Mouse (Mus musculus) c-Kit-negative CD71-positive TER-119-positive erythroid progenitor cells, embryonic 14.5 days (primary cell): Measurements from ENCODE around the gene Frmd4a.
"Not testable (repeated sequence)": the region's sequence is repeated elsewhere in the genome, so short reads cannot be mapped to it uniquely, and the experiment has no call there.

ENCODE experiments used
- DNase-seq: peaks from one replicate; pipeline ENCODE4 v3.0.0-alpha.2; 2013; ENCODE audit warnings: low read depth, low spot score

The Frmd4a gene

DNA sequence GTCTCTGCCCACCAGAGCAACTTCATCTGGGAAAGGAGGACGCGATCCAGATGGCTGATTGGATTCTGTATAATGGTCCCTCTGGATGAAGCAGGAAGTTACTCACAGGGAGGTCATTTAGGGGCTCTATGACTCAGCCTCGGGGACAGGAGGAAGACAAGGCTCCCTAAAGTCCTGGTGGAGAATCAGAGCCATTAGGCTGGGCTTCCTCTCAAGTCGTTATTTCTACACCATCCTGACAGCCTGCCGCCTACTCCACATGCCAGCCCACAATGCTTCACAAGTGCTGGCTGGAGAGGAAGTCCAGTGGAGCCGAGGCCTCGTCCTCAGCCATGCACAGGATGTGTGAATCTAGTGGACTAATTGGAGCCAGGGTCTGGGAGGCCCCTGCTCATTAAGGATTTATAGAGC, 537.7 kb downstream of the Frmd4a start:
- DNase-seq: no peak

DNA sequence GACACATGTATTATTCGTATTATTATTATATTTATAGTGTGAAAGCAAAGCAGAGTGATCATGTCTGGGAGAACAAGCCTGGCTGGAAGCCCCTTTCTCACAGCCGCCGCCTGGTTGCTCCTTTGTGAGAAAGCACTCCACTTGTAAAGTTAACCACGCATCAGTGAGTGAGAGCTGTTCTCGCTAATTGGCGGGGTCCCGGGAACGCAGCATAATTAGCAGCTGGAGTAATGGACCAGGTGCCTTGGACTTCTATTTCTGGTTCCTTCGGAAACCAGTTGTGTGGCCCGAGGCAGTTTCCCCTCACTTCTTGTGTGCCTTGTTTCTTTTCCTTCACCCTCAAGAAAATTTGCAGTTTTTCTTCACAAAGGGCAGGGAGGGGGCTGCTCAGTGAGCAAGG, 538.7 kb downstream of the Frmd4a start:
- DNase-seq: no peak

DNA sequence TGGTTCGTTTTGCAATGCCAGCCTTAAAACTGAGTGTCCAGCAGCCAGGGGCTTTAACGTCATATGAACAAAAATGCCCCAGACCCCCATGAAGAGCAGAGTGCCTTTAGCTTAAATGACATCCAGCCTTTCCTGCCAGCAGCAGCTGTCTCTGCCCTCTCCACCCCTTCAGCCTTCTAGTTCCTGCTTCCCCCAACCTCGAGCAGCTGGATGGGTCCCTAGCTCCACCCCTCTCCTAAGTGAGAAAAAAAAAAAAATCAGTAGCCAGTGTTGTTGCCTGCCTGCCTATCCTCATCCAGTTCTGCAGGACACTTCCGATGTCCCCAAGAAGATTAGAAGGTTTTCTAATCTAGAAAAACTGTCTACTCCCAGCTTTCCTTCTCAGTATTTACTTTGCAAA, 539.5 kb downstream of the Frmd4a start:
- no peak for DNase-seq

DNA sequence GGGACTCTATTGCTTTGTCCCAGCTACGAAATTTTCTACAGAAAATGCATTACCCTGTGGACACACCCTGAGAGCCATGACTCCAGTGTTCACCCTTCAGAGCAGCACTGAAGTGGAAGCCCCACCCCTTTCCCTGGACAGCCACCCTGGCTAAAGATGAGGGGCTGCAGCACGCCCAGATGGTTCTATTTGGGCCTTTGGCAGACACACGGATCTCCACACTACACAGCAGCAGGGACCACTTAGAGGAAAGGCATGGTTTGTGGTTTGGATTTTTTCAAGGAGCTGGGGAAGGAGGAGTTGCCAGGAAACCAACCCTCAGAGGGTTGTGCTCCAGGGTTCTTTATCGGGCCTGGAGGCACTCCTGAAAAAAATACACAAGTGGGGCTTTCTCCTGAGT, 539.9 kb downstream of the Frmd4a start:
- no peak for DNase-seq

DNA sequence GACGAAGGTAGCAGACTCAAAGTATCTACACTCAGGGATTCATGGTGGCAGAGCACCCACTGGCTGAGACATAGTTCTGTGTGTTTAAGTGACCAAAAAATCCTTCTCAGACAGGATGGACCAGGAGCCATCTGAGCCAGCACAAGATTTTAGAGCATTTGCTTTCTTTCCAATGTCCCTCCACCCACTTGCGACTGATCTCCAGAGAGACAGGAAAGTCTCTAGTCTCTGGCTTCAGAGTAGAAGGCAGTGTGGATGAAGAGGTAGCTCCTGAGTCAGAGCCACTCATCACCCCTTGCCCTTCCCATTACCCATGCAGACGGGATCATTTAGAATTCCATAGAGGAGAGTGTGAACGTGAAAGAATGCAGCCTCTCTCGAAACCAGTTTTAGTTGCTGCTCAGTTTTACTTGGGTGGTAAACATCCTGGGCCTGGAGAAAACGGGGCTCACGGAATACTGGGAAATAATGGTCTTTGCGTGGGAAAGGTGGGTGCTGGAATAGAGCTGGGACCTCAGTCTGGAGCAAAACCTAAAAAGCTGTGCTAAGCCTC, 541.2 kb downstream of the Frmd4a start:
- DNase-seq: no peak

DNA sequence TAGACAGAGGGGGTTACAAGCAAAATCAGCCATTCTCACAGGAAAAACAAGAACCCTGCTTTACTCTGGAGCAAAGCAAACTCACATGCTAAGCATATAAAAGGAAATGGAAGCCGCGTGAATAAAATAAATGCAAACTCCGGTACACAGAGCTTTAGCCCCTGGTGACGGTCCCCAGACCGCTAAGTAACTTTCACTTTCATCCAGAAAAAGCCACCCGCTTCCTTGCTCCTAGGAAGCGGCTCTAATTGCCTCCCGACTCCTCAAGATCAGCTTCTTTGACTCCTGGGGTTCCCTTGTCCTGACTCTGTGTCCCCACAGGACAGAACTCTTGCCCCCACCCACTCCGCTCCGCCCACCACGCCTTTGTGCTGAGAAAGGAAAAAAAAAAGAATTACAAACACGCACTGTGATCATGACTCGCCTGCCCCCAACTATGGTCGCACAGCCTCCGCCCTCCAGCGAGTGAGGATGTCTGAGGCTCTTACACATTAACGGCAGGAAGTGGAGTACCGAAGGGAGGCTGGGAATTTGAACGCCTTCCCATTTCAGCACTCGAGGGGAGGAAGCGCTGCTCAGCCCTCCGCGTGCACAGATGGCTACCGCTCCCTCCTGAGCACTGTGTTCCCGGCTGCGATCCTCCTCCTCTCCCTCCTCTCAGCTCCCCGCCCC, 541.8 kb downstream of the Frmd4a start:
- peak; percentile 68 for DNase-seq

DNA sequence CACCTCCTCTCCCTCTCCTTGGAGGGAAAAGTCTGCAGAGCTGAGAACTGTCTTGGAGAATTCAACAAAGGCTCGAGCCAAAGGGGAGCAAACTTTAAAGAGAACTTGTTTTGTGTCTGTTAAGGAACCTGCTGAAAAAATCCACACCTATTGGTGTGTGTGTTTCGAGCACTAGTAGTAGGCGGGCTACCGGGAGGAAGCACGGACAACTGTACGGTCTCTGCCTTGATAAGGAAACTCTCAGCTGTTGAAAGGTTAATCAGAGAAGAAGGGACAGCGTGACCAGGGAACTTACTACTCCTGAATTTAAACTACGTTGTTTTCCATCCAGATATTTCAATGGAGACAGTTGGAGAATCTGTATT, 542.3 kb downstream of the Frmd4a start:
- peak; percentile 76 for DNase-seq

DNA sequence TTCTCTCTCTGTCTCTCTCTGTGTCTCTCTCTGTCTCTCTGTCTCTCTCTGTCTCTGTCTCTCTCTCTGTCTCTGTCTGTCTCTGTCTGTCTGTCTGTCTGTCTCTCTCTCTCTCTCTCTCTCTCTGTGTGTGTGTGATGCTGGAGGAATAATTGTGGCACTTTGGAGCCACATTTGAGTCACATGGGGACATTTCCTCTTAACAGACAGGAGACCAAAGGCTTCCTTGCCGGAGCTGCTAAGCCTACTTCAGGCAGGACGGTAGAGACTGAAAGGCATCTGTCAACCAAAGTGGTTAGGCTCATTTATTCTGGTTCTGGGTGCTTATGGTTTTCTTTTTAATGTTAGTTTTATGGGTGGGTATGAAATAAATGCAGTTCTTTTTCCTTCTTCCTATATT, 543.0 kb downstream of the Frmd4a start:
- DNase-seq: not testable (repeated sequence)

DNA sequence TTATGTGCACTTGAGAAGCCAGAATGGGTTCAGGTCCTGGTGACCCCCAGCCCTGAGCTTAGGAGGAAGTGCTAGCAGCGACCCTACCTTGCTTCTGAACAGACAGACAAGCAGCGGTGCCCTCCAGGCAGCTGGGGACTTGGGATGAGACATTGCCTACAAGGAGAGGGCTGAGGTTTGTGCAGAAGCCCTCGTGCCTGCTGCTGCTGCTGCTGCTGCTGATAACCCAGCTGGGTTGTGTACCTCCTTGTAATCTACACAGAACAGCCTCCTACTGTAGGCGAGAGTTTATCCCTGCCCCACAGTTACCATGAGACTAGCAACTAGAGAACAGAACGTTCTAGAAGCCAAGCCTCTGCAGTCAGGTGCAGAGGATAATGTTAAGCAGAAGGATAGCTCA, 543.7 kb downstream of the Frmd4a start:
- peak; percentile 87 for DNase-seq

DNA sequence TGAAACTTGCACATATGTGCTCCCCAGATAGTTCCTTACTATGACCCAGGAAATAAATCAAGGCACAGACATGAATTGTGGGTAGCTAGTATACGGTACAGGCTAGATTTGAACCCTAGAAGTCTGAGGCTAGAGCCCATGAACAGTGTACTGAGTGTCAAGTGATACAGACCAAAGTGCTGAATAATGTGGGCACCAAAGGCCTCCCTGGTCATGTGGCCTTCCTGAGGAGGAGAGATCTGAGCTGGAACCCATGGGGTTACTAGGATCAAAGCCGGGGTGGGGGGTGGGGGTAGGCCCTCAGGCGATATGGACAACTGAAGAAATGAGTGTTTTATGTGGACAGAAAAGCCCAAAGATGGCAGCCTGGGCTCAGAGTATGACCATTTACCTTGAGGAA, 544.9 kb downstream of the Frmd4a start:
- no peak for DNase-seq

DNA sequence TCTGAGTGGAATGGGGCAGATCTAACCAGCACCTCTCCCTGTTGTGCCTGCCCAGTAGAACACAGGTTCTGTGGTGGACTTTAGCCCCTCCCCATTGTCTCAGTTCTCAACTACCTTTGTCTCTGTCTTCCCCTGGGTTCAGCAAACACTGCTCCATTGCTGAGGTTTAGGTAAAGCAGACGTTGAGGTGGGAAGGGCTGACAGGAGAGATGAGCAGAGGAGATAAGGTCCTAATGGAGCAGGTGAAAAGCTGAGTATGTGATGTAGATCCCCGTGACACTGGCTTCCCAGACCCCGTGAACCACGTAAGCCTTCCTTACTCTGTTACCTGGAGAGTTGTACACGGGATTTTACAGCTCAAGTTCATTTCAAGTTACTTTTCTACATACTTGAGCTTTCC, 545.3 kb downstream of the Frmd4a start:
- no peak for DNase-seq

DNA sequence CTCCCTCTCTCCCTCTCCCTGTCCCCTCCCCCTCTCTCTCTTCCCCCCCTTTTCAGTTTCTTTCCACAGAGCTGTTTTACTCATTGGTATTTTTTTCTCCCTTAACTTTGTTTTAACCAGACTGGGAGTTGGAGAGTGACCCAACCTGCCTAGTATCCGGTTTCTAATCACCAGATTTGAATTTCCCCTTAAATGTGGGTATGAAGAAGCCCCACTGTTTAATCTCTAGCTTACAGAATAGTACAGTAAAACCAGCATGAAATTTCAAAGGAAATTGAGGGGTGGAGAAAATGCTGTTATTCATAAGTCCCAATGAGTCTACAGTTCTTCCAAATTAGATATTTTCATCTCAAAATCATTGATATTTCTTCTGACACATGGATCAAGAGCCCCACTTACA, 545.8 kb downstream of the Frmd4a start:
- DNase-seq: no peak

DNA sequence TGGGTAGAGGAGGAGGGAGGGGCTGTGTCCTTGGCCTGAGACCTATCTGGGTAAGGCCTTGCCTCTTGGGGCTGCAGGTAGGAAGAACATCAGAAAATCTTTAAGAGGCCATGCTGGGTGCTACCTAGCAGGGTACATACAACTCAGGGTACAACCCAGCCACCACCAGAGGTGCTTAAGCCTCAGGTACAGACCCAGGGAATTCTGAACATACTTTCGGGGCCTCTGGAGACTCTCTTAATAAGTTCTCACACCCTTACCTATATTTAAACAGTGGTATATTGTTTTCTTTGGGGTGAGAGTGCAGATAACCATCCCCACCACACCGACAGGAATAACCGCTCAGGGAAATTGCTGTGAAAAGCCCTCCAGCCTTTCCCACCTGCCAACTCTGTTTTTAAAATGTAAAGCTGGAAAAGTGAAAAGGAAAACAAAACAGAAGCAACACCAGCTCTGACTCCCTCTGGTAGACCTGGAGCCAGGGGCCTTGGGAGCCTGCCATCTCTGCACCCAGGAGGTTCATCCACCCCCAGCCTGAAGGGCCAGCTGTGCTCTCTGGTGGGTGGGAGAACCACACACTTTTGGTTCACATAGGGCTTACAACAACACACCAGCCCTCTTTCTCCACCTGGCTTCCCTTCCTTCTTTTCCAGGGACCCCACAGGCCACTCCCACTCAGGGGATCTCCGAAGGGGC, 548.9 kb downstream of the Frmd4a start:
- DNase-seq: no peak

DNA sequence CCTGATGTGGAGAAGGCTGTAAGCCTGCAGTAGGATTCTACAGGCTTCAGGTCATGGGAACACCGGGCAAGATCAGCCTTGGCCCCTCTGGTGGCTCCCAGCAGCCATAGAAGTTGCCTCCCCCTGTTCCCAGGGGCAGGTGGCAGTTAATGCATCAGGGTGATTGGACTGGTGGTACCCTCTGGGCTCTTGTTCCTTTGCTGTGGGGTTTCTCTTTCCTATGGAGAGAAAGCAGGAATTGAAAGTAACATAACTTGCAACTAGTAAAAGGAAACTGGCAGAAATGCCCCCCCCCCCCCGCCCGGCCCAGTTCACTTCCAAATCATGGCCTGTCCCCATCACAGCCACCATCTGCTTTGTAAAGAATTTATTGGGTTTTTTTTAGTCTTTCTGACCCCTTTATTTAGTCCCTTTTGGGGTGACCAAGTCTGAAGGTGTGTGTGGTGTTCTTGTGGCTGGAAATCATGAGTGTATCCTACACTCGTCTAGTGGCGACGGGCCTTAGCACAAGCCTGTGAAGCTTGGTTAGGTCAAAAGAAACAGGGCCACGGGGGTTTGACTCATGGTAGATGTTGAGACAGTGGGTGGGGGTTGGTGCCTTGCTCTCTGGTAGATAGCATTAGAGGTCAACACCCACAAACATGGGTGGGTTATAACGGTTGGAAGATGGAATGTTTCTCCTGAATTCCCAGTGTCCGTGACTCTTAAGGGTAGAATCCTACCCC, 549.6 kb downstream of the Frmd4a start:
- DNase-seq: no peak

DNA sequence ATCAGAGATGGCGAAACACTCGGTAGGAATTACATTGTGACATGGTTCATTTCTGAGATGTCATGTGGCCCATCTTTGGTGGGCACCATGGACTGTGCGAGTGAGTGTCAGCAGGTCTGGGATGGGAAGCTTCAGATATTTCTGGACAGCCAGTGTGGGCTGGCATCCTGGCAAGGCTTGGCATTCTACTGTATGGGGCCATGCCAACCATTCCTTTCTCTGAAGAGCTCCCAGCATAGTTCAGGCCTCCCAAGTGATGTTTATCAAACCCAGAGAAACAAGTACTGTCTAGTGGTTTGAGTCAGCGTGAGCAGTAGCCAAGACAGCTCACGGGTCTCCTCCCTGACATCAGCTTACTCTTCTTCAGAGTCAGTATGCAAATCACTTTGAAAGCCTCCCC, 551.5 kb downstream of the Frmd4a start:
- DNase-seq: no peak

DNA sequence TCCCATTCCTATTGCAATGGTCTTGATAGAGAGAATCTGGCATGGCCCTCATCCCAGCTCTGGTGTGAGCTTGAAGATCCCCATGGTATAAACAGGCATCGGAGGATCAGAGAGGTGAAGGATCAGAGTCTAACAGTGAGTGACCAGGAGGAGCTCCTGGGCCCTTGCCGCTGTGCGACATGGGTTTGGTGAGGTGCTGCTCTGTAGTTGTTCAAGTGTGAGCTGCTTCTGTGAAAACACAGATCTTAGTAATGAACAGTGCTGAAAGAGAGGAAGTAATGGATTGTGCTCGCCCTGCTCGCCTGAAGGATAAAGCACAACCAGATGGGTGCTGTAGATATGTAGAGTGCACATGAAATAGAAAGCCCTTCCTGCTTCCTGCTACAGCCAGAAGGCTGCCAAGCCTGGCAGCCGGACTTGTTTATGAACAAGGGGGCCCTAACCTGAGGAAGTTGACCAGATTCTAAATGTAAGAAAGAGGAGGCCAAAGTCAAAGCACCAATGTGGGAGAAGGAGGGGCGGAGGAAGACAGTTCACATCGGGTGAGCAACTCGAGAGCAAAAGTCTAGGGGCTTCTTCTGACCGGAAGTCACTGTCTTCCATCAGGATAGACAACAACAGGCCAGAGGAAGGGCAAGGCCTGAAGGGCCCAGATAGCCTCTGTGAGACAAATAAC, 552.8 kb downstream of the Frmd4a start:
- no peak for DNase-seq

DNA sequence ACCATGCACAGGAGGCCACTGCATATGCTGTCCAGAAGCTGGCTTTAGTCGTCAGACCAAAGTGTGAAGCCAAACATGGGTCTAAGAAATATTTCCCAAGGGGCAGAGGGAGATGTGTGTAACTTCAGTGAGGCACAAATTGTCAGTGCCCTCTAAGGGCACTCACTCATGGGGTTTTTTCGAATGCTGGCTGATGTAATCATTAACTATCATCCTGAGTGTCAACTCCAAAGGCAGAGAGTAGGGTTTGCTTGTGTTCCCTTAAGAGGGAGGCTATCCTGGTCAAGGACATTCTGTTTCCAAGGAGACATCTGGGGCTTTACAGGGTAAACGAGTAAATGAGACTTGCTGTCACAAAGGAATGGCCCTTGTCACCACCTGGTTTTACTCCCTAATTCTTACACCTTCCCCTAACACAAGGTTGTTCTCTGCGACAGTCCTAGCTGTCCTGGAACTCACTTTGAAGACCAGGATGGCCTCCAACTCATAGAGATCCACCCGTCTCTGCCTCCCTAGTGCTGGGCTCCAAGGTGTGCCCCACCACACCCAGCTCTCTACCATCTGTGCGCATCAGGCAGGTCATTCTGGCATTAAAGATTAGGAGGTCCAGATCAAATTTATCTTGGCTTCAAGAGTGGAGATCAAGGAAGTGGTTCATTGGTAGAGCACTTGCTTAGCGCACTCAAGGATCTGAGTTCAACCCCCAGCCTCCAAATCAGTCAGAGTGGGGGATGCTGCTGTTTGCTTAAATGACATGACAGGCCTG, 555.2 kb downstream of the Frmd4a start:
- DNase-seq: peak; percentile 71

DNA sequence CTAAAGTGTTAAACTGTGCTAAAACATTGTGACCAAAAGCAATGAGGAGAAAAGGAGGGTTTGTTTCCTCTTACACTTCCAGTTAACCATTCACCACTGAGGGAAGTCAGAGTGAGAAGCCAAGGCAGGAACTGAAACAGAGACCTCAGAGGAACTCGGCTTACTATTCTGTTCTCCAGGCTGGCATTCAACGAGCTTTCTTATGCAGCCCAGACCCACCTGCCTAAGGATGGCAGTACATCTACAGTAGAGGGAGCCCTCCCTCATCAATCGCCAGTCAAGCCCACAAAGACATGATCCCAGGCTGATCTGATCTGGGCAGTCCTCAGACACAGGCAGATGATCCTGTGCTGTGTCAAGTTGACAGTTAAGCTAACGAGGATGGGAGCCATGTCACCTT, 555.9 kb downstream of the Frmd4a start:
- DNase-seq: no peak

DNA sequence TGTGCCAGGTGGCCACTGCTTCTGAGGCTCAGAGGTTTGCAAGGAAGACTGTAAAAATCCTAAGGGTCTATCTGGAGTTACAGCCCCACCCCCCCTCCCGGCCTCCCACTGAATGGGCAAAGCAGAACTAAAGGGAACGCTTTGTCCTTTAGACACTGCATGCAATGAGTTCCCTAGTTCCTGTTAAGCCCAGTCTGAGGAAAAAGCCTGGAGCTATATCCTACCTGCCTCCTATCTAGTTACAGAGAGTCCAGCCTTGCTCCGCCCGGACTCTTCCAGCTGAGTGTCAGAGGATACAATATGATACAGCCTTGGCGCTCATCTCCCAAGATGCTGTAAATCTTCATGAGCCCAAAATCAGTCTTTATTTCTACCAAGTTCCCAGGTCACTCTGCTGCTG, 556.7 kb downstream of the Frmd4a start:
- DNase-seq: no peak

DNA sequence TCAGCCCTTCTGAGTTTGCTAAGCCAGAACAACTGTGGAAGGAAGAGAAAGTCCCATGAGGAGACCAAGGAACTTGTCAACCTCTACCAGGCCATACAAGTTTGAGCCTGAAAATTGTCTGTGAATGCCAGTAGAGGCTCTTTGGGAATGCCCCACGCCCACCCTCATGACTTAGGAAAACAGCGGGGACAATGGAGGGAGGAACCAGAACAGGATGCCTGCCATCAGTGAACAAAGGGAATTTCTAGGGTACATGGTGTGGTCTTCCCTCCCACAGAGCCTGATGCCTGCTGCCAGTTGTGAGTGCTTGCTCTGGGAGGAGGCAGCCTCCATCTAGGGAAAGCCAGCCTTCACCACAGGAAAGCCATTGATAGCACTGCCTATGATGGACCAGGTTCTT, 557.6 kb downstream of the Frmd4a start:
- no peak for DNase-seq

DNA sequence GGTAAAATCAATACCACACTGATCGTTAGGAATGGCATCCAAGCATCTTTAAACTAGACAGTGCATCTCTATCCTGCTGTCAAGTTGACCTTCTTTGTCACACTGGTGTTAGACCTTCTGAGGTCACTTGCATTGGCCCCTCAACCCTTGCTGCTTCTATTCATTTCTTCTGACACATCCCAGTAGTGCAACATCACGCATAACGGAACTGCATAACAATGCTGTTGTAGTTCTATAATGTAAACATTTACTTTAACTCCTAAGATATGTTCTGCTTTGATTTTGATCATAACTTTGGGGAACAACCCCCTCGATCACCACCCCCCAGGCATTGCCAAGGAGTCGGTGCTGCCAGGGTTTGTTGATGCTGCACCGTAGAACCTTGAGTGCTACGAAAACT, 558.5 kb downstream of the Frmd4a start:
- no peak for DNase-seq
